Mouse (Mus musculus): ENCODE results near the gene Ttc24. TPM values are rescaled to one million over a fixed set of nuclear protein-coding genes. Genes with fewer than 3 reads are reported as not detected.
A peak's percentile ranks its signal among the peaks of the same experiment; 100 is the strongest.

Ttc24 gene
- total RNA-seq, 2 experiments from 2014 or later = not detected

GRCm38 (mm10) chr3:88081345-88082223 is 3.5 kb upstream of the Ttc24 start, which contains the start of gene Iqgap3:
TSS of gene Iqgap3 (plus strand) at chr3:88081971.
- peak; percentile 93 for ATAC-seq (replicated peaks; ENCODE audit: low FRiP score, poor library complexity, severe bottlenecking)

GRCm38 (mm10) chr3:88077441-88077840 is 663 bp downstream of the Ttc24 start:
- ATAC-seq (replicated peaks; ENCODE audit: low FRiP score, poor library complexity, severe bottlenecking) = no peak

GRCm38 (mm10) chr3:88074766-88075165 is 3.3 kb downstream of the Ttc24 start:
- no peak for ATAC-seq (replicated peaks; ENCODE audit: low FRiP score, poor library complexity, severe bottlenecking)

GRCm38 (mm10) chr3:88074351-88074750 is 3.8 kb downstream of the Ttc24 start:
- ATAC-seq (replicated peaks; ENCODE audit: low FRiP score, poor library complexity, severe bottlenecking) = no peak

GRCm38 (mm10) chr3:88073631-88074030 is 4.5 kb downstream of the Ttc24 start:
- no peak for ATAC-seq (replicated peaks; ENCODE audit: low FRiP score, poor library complexity, severe bottlenecking)

- peak; percentile 77 for ATAC-seq (replicated peaks; ENCODE audit: low FRiP score, poor library complexity, severe bottlenecking)
Observed at GRCm38 (mm10) chr3:88071783-88072182, 6.3 kb downstream of the Ttc24 start.

GRCm38 (mm10) chr3:88068386-88068785 is 9.7 kb downstream of the Ttc24 start:
- ATAC-seq (replicated peaks; ENCODE audit: low FRiP score, poor library complexity, severe bottlenecking) = no peak

GRCm38 (mm10) chr3:88057902-88058696 is 20.0 kb downstream of the Ttc24 start, which contains the start of gene Naxe:
TSS of gene Naxe (minus strand) at chr3:88058495.
- ATAC-seq (replicated peaks; ENCODE audit: low FRiP score, poor library complexity, severe bottlenecking) = peak; percentile 95

GRCm38 (mm10) chr3:88057030-88057429 is 21.1 kb downstream of the Ttc24 start:
- no peak for ATAC-seq (replicated peaks; ENCODE audit: low FRiP score, poor library complexity, severe bottlenecking)

GRCm38 (mm10) chr3:88049532-88049931 is 28.6 kb downstream of the Ttc24 start:
- ATAC-seq (replicated peaks; ENCODE audit: low FRiP score, poor library complexity, severe bottlenecking) = no peak

- ATAC-seq (replicated peaks; ENCODE audit: low FRiP score, poor library complexity, severe bottlenecking) = peak; percentile 99
Observed at GRCm38 (mm10) chr3:88042661-88043421, 35.3 kb downstream of the Ttc24 start, which contains the start of gene Gpatch4. TSS of gene Gpatch4 (plus strand) at chr3:88043108.

GRCm38 (mm10) chr3:88035561-88036293 is 42.4 kb downstream of the Ttc24 start:
- ATAC-seq (replicated peaks; ENCODE audit: low FRiP score, poor library complexity, severe bottlenecking) = no peak

GRCm38 (mm10) chr3:88033506-88033905 is 44.6 kb downstream of the Ttc24 start:
- no peak for ATAC-seq (replicated peaks; ENCODE audit: low FRiP score, poor library complexity, severe bottlenecking)

GRCm38 (mm10) chr3:88030608-88031395 is 47.3 kb downstream of the Ttc24 start:
- ATAC-seq (replicated peaks; ENCODE audit: low FRiP score, poor library complexity, severe bottlenecking) = 0 out of 2 replicates have a peak, but pooled peaks have one; percentile 17

GRCm38 (mm10) chr3:88027434-88028186 is 50.5 kb downstream of the Ttc24 start, which contains the start of gene Hapln2:
TSS of gene Hapln2 (minus strand) at chr3:88027583.
- no peak for ATAC-seq (replicated peaks; ENCODE audit: low FRiP score, poor library complexity, severe bottlenecking)

- ATAC-seq (replicated peaks; ENCODE audit: low FRiP score, poor library complexity, severe bottlenecking) = no peak
Observed at GRCm38 (mm10) chr3:88026823-88027222, 51.3 kb downstream of the Ttc24 start.

- no peak for ATAC-seq (replicated peaks; ENCODE audit: low FRiP score, poor library complexity, severe bottlenecking)
Observed at GRCm38 (mm10) chr3:88023192-88024074, 54.7 kb downstream of the Ttc24 start.

Measured in erythroblast, adult 5-6 weeks (primary cell).